Mouse (Mus musculus) myocyte (in vitro differentiated cells): ENCODE results near the gene Hoxc11.

ENCODE experiments used
- CEBPB ChIP-seq: IDR thresholded peaks from 2 replicates; pipeline ENCODE4 v1.6.1; 2011; ENCODE audit warnings: mild to moderate bottlenecking, moderate library complexity; ENCODE audit not compliant: poor library complexity, insufficient read depth, severe bottlenecking
- E2F4 ChIP-seq: IDR thresholded peaks from one replicate; pipeline ENCODE4 v1.6.1; 2011; ENCODE audit warnings: mild to moderate bottlenecking, control low read depth, moderate library complexity; ENCODE audit not compliant: insufficient read depth
- MAX ChIP-seq: IDR thresholded peaks from one replicate; pipeline ENCODE4 v1.6.1; 2011; ENCODE audit warnings: low read depth, mild to moderate bottlenecking, control low read depth
- MYOD1 ChIP-seq, 3 experiments: IDR thresholded peaks; one replicate each; pipeline ENCODE4 v1.6.1; 2011; ENCODE audit warnings: control low read depth in 2 of 3, low read depth in 2 of 3, mild to moderate bottlenecking in 2 of 3, moderate library complexity in 1 of 3; ENCODE audit not compliant: insufficient read length in 2 of 3, control insufficient read depth in 1 of 3
- POLR2A ChIP-seq: IDR thresholded peaks from one replicate; pipeline ENCODE4 v1.6.1; 2011; ENCODE audit warnings: low read depth, mild to moderate bottlenecking, control low read depth, moderate library complexity; ENCODE audit not compliant: insufficient read length
- POLR2AphosphoS2 ChIP-seq: IDR thresholded peaks from one replicate; pipeline ENCODE4 v1.6.1; 2011; ENCODE audit warnings: low read depth, control low read depth; ENCODE audit not compliant: insufficient read length
- TCF12 ChIP-seq: IDR thresholded peaks from one replicate; pipeline ENCODE4 v1.6.1; 2011; ENCODE audit warnings: mild to moderate bottlenecking, control low read depth; ENCODE audit not compliant: poor library complexity, insufficient read depth, severe bottlenecking
- USF1 ChIP-seq: IDR thresholded peaks from one replicate; pipeline ENCODE4 v1.6.1; 2011; ENCODE audit warnings: low read depth, mild to moderate bottlenecking, control low read depth, moderate library complexity

- TF ChIP-seq POLR2A: no peak
- no peak for TF ChIP-seq USF1
- no peak for TF ChIP-seq TCF12
- no peak for TF ChIP-seq MAX
- TF ChIP-seq E2F4: no peak
- no peak for TF ChIP-seq CEBPB
- TF ChIP-seq POLR2AphosphoS2: no peak
- TF ChIP-seq MYOD1 (IDR thresholded peaks at IDR 0.05; ENCODE audit: control insufficient read depth in 1 of 3, insufficient read length in 2 of 3, low read depth in 2 of 3): no peak
Observed at GRCm38 (mm10) chr15:102979936-102980335, 25.7 kb downstream of the Hoxc11 start.
